Mouse (Mus musculus) adrenal gland, adult 10 weeks (tissue): Measurements from ENCODE around the gene Orm3. TPM values are rescaled to one million over a fixed set of nuclear protein-coding genes. Genes with fewer than 3 reads are reported as not detected.

Experiments
- polyA plus RNA-seq: library from polyadenylated mRNA; stranded (reverse); fragments of 350-450 nt; fragmentation: Illumina TruSeq; extraction: RNeasy Lipid Tissue Mini Kit (QIAGEN cat#74804); gene quantifications from one replicate; pipeline ENCODE4 v1.2.3, GENCODE M21; 2014; ENCODE audit warnings: low read depth, low replicate concordance

The Orm3 gene
- polyA plus RNA-seq = 7.7 TPM

GRCm38 (mm10) chr4:63355877-63356665 lies at the start of gene Orm3:
TSS of gene Orm3 (plus strand) at chr4:63356162.

GRCm38 (mm10) chr4:63344295-63344694 lies 11.7 kb upstream of the Orm3 start, which contains the start of gene Orm1:
TSS of gene Orm1 (plus strand) at chr4:63344560.

GRCm38 (mm10) chr4:63362150-63362549 lies 6.2 kb downstream of the Orm3 start, which contains the start of gene Orm2:
TSS of gene Orm2 (plus strand) at chr4:63362449.

GRCm38 (mm10) chr4:63403040-63403959 lies 47.3 kb downstream of the Orm3 start, which contains the start of gene Akna:
TSS of gene Akna (minus strand) at chr4:63403354.

Other genes starting within 250 kb of the Orm3 start
- not detected for gene Ambp, start 201.4 kb upstream of the Orm3 start, polyA plus RNA-seq
- gene Kif12, start 184.0 kb upstream of the Orm3 start, polyA plus RNA-seq = not detected
- 2.9 TPM for gene Col27a1, start 142.2 kb upstream of the Orm3 start, polyA plus RNA-seq
- gene Orm1, start 11.6 kb upstream of the Orm3 start, polyA plus RNA-seq = 59.0 TPM
- 5.0 TPM for gene Orm2, start 6.3 kb downstream of the Orm3 start, polyA plus RNA-seq
- 0.23 TPM for gene Akna, start 47.2 kb downstream of the Orm3 start, polyA plus RNA-seq
- gene Whrn, start 139.8 kb downstream of the Orm3 start, polyA plus RNA-seq = 2.4 TPM
- 390 TPM for gene Atp6v1g1, start 188.6 kb downstream of the Orm3 start, polyA plus RNA-seq
- gene Tmem268, start 202.6 kb downstream of the Orm3 start, polyA plus RNA-seq = 7.4 TPM
- not detected for gene Gm11213, start 249.1 kb downstream of the Orm3 start, polyA plus RNA-seq